Mouse (Mus musculus): ENCODE results near the gene Slc10a1.
A peak's percentile ranks its signal among the peaks of the same experiment; 100 is the strongest.

Gene Slc10a1

DNA sequence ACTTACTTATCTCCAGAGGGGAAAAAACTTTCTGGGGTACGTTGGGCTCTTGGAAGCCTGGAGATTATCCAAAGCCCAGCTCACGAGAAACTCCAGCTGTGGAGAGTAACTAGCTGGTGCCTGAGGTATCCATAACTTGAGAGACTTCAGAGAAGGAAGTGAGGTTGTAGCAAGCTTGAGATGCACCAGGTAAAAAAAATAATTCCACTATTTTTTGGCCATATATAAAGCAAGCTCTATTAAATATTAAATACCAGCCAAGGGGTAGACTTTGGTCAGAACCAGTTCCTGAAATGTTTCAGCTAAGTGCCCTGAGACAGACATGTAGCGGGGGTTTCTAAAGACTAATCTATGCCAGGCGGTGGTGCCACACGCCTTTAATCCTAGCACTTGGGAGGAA lies at the start of gene Slc10a1:
TSS of gene Slc10a1 (minus strand) at position 101 of the 400 bp plus-strand sequence.
- no peak for DNase-seq (ENCODE audit: low spot score in 2 of 2)

DNA sequence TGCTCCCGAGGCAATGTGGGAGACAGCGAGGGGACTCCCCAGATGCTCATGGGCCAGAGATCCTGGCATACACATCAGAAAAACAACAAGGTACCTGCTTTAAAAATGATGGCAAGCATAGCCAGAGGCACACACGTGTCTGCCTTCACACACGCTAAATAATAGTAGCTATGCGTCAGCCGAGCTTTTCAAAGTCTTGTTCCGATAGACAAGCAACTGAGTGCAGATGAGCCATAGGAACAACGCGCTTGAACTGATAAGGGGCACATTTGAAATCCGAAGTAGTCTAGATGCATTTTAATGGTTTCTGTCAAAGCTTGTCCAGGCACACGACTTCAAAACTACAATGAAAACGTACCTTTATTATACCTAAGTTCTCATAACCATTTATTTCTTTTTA lies 49.1 kb upstream of the Slc10a1 start:
- DNase-seq (ENCODE audit: low spot score in 2 of 2): no peak

DNA sequence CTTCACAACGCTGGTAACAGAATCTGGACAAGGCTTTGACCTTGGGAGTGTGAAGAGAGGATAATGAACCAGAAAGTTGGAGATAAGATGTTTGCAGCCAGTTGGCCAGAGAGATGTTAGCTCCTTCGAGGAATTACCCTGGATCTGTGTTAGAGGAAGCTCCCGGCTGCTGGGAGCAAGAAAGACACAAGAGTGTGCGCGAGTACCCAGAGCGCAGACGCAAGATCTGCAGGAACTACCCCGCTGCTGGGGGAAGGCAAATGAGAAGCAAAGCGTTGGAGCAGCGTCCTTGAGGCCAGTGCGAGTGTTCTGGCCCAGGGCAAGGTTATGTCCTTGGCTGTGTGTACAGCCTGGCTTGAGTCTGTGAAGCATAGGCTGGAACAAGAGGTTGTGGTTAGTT lies 45.0 kb upstream of the Slc10a1 start:
- DNase-seq (ENCODE audit: low spot score in 2 of 2): no peak

DNA sequence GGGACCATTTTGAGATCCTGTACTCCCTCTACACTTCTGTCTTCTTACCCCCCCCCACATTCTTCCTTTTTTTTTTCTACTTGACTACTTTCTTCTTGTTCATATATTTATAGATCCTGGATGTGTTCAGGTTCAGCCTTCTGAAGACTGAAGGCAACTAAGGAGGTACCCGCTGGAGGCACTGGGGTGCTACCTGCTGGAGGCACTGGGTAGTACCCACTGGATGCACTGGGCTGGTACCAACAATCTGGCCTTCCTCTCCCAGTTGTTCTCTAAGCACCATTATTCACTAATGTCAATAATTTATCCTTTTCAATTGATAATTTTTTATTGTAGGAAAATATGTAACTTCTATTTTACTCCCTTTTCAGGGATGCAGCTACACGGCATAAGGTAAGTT lies 43.5 kb upstream of the Slc10a1 start:
- no peak for DNase-seq (ENCODE audit: low spot score in 2 of 2)

DNA sequence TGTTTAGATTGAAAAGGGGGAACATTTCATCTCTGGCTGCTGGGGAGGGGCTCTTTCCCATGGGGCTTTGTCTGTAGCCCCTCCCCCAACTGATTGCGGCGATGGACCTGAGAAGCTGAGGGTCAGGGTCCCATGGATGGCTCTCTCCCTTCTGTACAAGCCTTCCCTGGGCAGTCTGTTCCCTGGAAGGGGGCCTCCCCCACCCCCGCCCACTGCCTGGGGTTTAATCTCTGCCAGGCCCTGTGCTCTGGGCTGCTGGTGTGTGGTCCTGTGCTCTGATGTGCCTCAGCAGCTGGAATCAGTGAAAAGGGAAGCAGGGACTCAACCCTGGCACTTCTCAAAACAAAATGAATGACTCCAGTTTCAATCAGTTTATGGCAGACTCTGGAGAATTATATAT lies 41.3 kb upstream of the Slc10a1 start:
- no peak for DNase-seq (ENCODE audit: low spot score in 2 of 2)

DNA sequence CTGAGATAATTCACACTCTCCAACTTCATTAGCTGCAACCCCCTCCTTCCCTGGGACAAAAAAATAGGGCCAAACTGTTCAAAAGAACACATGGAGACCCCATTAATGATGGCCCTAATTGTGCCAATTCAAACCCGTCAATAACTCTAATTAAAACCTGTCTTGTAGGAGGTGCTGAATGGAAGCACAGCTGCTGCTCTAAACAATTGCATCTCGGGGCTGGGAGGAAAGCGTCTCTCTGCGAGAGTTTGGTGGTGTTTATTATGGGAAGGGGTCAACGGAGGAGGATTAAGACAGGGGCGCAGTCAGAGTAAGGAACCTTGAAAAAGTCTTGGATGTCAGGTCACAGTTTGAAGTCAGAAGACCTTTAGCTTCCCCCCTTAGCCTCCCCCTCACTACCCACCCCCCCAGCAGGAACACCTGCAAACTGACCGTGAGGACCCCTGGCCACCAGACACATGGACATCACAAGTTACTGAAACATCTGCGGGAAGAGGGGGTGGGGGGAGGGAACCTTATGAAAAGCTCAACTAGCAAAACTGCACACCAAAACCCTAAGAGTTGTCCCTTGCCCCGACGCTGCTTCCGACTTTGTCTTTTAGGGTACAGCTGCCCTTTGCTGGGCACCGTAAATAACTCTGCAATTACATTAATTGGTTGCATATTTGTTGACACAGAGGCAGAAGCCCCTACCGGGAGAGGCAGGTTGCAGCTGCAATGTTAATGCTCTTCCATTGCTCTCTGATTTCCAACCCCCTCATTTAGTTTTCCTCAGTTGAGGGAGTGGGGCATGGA lies 34.5 kb upstream of the Slc10a1 start:
- DNase-seq (ENCODE audit: low spot score in 2 of 2): no peak

DNA sequence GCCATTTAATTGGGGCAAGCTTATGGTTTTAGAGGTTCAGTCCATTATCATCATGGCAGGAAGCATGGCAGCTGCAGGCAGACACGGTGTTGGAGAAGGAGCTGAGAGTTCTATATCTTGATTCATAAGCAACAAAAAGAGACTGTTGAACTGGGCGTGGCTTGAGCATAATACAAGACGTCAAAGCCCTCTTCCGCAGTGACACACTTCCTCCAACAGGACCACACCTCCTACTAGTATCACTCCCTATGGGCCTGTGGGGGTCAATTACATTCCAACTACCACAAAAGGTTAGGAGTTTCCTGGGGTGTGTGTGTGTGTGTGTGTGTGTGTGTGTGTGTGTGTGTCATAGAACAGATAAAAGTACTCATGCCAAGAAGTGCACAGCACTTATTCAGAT lies 32.4 kb upstream of the Slc10a1 start:
- DNase-seq (ENCODE audit: low spot score in 2 of 2): no peak

DNA sequence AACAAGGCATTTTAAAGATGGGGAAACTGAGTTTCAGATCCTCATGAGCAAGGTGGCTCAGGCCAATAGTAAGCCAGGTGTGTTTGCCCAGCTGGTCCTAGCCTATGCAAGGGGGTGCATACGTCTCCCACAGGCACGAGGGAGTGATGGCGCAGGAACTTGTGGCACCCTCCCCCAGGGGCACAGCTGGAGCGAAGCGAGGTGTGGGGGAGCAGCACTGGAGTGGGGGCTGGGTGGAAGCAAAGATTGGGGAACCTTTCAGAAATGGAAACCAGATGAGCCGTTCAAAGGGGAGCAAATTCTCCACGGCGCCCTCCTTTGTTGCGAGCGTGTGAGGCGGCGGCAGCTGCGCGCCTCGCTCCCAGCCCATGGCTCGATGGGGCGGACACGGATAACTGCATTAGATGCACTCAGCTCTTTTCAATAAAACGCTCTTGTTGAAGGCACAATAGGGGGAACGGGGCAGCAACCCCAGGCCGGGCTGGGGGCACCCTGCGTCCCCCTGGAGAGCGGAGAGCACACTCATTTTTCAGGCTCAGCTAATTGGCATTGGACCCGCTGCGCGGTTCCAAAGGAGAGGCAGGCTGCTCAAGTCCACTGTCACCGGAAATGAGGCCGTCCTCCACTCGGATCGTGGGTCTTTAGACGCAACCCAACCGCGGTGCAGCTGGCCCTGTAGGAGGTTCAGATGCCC lies 30.2 kb upstream of the Slc10a1 start:
- no peak for DNase-seq (ENCODE audit: low spot score in 2 of 2)

DNA sequence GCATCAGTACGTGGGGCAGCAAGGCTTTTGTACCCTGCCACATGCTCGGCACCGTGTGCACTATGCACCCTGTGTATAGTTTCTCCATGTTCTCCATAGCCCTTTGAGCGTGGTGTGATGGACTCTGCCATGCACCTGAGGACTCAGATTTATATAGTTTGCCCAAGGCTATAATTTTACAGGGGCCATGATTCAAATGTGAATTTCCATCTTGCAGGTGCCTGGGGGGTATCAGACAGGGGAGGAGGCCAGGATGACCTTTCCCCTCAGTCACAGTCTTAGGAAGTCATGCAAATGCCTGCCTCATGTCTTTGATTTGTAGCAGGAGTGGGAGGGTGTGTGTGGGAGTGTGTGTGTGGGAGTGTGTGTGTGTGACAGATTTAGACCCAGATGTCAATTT lies 29.1 kb upstream of the Slc10a1 start:
- no peak for DNase-seq (ENCODE audit: low spot score in 2 of 2)

DNA sequence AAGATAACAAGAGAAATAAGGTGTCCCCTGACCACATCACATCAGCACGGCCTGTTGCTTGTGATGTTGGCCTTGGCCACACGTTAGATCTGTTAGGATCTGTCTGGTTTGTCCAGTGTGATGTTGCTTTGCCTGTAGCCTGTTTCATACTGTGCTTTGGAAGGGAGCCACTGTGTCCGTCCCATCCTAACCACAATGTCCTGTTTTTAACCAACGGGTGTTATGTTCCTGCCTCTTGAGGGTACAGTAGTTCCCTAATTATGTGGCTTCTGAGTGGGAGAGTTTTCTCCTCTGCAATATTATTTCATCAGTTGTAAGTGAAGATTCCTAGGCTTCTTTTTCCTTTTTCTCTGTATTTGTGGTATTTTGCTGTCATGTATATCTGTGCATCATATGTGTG lies 26.8 kb upstream of the Slc10a1 start:
- DNase-seq (ENCODE audit: low spot score in 2 of 2): no peak

DNA sequence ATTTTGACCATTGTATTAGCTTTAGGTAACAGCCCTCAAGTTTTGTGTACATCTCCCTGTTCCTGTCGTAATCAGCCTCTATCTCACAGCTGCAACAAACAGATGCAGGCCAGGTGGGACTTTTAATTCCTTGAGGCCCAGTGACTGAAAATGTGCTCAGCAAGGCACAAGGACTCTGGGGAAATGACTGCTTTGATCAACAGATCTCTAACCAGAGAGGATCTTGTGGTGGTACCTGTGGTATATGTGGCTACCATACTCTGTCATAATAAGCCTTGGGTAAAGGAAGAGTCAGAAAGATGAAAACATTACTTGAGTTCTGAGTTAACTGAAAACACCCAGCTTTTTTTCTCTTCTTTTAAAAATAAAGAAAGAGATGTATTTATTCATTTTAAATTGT lies 25.3 kb upstream of the Slc10a1 start:
- no peak for DNase-seq (ENCODE audit: low spot score in 2 of 2)

DNA sequence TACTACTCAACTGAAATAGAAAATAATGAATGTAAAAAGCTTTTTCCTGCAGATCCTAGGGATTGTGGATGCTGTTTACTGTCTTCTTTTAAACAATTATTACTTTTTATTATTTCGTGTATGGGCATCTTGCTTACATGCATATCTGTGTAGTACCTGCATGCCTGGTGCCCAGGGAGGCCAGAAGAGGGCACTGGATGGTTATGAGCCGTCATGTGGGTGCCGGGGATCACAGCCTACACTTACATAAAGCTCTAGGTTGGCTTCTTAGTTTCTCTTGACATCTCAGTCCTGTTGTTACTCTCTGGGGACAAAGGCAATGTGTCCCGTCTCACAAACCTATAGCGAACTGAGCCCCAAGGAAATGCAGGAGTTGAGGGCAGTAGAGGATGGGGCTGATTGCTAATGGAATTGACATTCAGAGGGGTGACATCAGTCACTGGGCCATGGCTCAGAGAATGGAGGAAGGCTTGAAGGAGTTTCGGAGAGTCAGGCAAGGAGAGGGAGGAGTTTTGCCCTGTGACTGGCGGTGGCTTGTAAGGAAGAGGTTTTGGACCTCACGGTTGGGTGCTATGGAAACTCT lies 24.1 kb upstream of the Slc10a1 start:
- no peak for DNase-seq (ENCODE audit: low spot score in 2 of 2)

DNA sequence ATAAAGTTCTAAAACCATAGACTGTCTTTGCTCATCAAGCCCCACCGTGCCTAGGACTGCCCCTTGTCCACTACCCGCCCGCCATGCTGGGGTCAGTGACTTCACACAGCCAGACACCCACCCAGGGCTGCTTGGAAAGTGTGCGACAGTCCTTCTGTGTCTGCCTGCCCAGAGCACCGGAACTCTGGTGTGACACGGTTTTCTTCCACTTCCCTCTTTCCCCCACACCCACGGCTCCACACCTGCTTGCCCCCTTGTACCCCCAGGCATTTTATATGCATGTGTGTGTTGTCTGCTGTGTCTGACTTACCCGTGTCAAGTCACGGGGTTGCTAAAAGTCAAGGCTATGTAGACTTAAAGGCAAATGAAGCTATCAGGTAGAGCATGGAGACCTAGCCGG lies 23.3 kb upstream of the Slc10a1 start:
- DNase-seq (ENCODE audit: low spot score in 2 of 2): no peak

DNA sequence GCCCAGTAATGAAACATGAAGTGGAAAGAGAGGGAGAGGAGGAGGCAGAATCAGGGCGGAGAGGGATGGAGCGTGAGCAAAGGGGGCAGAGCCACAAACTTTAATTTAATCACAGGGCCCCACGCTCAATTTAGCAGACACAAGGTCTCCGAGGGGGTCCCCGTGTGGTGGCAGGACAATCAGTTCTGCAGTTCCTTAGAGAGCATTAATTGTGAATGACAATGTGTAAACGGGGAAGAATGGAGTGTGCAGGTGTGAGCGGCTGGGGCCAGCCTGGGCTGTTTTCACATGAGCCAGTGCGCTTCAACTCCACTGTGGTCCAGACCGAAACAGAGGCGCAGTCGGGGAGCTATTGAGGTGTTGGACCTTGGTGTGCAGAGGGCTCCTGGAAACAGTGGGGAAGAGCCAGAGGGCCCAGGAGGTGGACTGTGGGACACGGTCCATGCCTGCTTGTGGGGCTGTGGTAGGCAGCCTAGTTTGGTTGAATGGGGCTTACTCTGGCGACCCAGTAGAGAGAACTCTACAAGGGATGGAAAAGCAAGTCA lies 22.5 kb upstream of the Slc10a1 start:
- no peak for DNase-seq (ENCODE audit: low spot score in 2 of 2)

DNA sequence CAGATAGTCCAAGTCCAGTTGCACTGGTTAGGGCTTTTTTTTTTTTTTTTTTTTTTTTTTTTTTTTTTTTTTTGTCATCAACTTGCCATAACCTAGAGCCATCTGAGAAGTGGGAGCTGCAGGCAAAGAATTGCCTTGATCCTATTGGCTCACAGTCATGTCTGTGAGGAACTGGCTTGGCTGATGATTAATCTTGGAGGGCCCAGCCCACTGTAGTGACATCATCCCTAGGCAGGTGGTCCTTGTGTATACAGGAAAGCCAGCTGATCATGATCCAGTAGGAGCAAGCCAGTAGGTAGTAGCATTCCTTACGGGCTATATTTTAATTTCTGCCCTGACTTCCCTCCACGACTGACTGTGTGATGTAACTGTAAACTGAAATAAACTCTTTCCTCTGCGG lies 19.8 kb upstream of the Slc10a1 start:
- DNase-seq (ENCODE audit: low spot score in 2 of 2): no peak

DNA sequence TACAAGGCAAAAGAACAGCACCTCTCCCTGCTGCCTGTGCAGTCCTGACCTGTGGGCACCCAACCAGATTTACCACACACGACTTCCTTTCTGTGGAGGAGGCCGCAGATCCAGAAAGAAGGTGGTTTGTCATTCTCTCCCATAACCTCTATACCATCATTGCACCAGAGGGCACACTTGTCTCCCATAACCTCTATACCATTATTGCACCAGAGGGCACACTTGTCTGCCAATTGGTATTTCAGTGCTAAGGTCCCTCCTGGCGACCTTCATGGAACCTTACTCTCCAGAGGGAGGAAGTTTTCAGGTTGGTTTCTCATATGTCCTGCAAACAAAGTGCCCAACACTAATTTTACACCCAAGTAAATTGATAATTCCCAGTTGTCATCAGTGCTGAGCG lies 18.1 kb upstream of the Slc10a1 start:
- no peak for DNase-seq (ENCODE audit: low spot score in 2 of 2)

DNA sequence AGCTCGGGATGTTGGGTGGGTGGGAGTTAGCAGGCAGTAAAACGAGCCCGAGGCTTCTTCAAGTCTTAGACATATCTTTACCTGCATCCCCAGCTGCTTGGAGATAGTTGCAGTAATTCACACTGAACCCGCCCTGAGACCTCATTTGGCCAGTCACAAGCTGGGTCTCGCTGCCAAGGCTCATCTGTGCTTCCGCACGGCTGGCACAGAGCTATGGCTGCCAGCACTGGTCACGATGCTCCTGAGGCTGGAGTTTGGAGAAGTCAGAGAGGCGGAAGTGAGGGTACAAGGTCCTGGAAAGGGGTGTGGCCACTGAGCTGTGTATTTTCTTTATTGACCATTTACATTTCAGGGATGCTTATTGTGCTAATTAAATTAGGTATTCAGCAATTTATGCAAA lies 15.2 kb upstream of the Slc10a1 start:
- no peak for DNase-seq (ENCODE audit: low spot score in 2 of 2)

DNA sequence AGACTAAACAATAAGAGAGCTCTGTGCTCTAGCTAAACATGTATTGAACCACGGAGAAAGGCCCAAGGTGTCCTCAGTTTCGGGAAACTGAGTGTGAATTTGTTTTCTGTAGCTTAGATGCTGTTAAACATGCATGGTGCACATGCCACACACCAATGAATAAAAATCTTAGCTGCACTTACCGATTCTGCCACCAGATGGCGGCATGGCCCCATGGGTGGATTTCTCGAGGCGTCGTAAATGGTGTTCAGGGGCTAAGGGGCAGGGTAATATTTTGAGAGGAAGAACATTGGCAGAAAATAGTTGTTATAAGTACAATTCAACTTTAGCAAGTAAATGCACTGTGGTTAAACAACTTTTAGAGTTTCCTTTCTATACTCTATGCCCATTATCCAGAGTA lies 13.8 kb upstream of the Slc10a1 start:
- peak; percentile 17 to 80 for DNase-seq (ENCODE audit: low spot score in 2 of 2)

DNA sequence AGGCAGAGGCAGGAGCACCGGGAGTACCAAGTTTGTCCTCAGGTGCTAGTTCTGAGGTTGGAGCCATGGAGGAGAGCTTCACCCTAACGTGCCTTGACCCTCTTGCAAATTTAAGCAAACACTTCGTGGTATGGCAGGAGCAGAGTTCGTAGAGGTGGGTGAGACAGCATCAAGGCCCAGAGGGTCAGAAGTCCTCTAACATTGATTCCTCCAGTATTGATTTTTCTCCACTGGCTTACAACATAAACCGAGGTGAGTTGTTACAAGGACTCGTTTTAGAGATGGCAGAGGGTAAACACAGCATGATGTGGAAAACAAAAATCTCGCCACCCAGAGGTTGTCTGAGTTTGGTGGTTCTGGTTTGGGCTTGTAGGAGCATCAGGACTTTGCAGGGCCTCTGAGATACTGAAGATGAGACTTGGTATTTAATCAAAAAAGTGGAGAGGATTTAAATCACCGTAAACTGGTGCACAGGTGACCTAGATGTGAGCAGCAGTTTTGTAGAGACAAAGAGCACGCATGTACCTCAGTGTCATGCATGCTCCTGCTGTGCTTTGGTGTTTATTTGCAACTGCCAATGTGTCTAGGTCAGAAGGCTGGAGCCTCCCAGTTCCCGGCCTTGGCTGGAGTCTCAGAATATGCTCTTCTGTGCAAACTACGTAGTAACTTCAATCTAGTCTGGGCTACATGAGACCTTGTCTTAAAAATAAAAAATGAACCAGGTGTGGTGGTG lies 7.6 kb upstream of the Slc10a1 start:
- no peak for DNase-seq (ENCODE audit: low spot score in 2 of 2)

DNA sequence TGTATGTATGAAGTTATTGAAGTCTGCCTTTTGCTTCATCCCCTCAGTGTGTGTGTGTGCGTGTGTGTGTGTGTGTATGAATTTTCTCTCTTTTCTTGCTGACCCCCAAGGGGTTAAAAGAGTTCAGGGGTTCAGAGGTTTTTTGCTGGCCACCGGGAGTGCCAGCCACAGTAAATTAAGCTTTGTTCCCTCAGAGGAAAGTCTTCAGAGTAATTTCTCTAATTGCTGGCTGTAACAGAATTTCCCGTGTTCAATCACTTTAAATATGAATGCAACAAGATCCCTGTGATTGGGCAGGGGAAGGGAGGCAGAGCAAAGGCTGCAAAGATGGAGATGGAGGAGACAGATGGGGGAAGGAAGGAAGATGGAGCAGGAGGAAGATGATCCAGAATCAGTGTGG lies 3.3 kb upstream of the Slc10a1 start:
- DNase-seq (ENCODE audit: low spot score in 2 of 2): no peak

DNA sequence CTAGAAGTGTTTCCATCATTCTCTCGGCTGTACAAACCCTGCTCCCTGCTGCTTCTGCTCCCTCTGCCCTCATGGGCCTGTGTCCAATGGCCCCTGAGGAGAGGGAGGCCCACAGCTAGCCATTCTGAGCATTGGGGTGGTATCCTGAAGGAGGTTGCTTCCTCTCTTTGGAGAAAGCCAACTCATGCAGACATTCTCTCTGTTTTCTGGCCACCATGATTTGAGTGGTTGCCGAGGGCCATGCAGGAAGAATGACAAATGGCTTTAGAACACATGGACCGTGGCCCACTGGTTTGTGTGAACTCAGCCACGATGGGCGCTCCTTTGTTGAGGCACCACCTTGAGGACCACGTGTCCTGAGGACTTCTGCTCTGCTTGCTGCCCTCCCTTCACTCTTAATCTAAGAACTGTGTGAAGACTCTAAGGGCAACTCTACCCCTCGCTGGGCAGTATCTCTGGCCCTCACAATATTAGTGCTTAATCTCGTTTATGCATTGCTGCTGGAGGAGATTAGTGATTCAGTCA lies 1.7 kb upstream of the Slc10a1 start:
- DNase-seq (ENCODE audit: low spot score in 2 of 2): no peak

DNA sequence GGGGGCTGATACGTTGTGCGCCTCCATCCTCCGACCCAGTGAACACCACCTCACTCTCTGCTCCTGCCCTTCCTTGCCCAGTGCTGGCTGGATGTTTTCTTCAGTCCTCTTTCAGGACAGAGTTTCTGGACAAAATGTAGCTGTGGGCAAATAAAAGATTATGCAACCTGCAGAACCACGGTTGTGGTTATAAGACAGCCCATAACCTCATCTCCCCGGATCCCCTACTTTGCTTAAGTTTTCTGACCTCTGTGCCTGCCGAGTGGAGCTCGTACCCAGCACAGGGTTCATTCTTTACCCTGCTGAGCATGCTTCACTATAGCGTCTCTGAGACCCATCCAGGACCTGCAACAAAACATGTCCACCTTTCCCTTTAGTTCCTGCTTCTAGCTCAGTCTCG lies 587 bp downstream of the Slc10a1 start:
- DNase-seq (ENCODE audit: low spot score in 2 of 2): no peak
